Mouse (Mus musculus) CH12.LX (cell line): Measurements from ENCODE around the gene Ninj1. TPM values are rescaled to one million over a fixed set of nuclear protein-coding genes. Genes with fewer than 3 reads are reported as not detected.

Experiments
- DNase-seq: peaks from one replicate; pipeline ENCODE4 v3.0.0-alpha.2; 2013; ENCODE audit errors: extremely low read depth
- H3K27ac ChIP-seq: 2 replicates; pipeline ENCODE4 v1.5.1; 2012; ENCODE audit warnings: low read depth, mild to moderate bottlenecking, control low read depth, moderate library complexity; ENCODE audit not compliant: insufficient read depth
- H3K27me3 ChIP-seq: replicated peaks from 2 replicates; pipeline ENCODE3; 2012; ENCODE audit warnings: inconsistent platforms
- H3K36me3 ChIP-seq, 2 experiments: replicated peaks in 1 of 2; 2 replicates each; pipeline versions ENCODE3 to v1.6.1; 2012; ENCODE audit warnings: inconsistent platforms in 1 of 2, low read length in 1 of 2, mild to moderate bottlenecking in 1 of 2, mixed read lengths in 1 of 2, moderate library complexity in 1 of 2; ENCODE audit not compliant: control insufficient read depth in 1 of 2, insufficient read depth in 1 of 2
- H3K4me1 ChIP-seq, 2 experiments: 2 replicates each; pipeline ENCODE4 v1.6.1; 2012; ENCODE audit warnings: inconsistent platforms in 1 of 2, moderate library complexity in 1 of 2; ENCODE audit not compliant: insufficient read depth in 2 of 2, control insufficient read depth in 1 of 2
- H3K4me2 ChIP-seq: 2 replicates; pipeline ENCODE4 v1.6.1; 2012; ENCODE audit warnings: low read depth, mild to moderate bottlenecking, control low read depth; ENCODE audit not compliant: poor library complexity, insufficient read depth, severe bottlenecking
- H3K4me3 ChIP-seq, 3 experiments: fragments of 150-350 bp in 1 of 3; sonication (generic) in 1 of 3; replicated peaks in 1 of 3; 2 replicates each; pipeline versions ENCODE3 to v1.5.1; 2011 to 2012; ENCODE audit warnings: low read depth in 2 of 3, low read length in 2 of 3, mild to moderate bottlenecking in 2 of 3, moderate library complexity in 2 of 3, control low read depth in 1 of 3, improper control_type of control experiment in 1 of 3, inconsistent platforms in 1 of 3, mixed read lengths in 1 of 3; ENCODE audit not compliant: poor library complexity in 1 of 3
- H3K79me2 ChIP-seq: replicated peaks from 2 replicates; pipeline ENCODE4 v1.6.1; 2012; ENCODE audit warnings: mild to moderate bottlenecking, moderate library complexity; ENCODE audit not compliant: control insufficient read depth, poor library complexity, insufficient read depth, severe bottlenecking; ENCODE audit errors: extremely low read depth
- H3K9ac ChIP-seq: 2 replicates; pipeline ENCODE4 v1.6.1; 2012; ENCODE audit warnings: low read depth, mild to moderate bottlenecking, control low read depth, moderate library complexity; ENCODE audit not compliant: insufficient read depth
- H3K9me3 ChIP-seq: replicated peaks from 2 replicates; pipeline ENCODE3; 2012; ENCODE audit warnings: low read length, inconsistent platforms, mixed read lengths
- BHLHE40 ChIP-seq: IDR thresholded peaks from 2 replicates; pipeline ENCODE4 v1.6.1; 2011; ENCODE audit warnings: mild to moderate bottlenecking, low read depth, low read length, improper control_type of control experiment
- CHD1 ChIP-seq: IDR thresholded peaks from 2 replicates; pipeline ENCODE4 v1.6.1; 2012; ENCODE audit warnings: low read depth, low read length, improper control_type of control experiment, inconsistent platforms
- CHD2 ChIP-seq: IDR thresholded peaks from 2 replicates; pipeline ENCODE4 v1.6.1; 2011; ENCODE audit warnings: low read length, improper control_type of control experiment
- CTCF ChIP-seq, 2 experiments: IDR thresholded peaks in 1 of 2; conservative IDR thresholded peaks in 1 of 2; 2 replicates each; pipeline ENCODE4 v1.5.1; 2011 to 2012; ENCODE audit warnings: low read depth in 2 of 2, low read length in 2 of 2, improper control_type of control experiment in 1 of 2, inconsistent platforms in 1 of 2, mild to moderate bottlenecking in 1 of 2, moderate library complexity in 1 of 2
- E2F4 ChIP-seq: IDR thresholded peaks from 2 replicates; pipeline ENCODE4 v1.6.1; 2011; ENCODE audit warnings: low read depth, low read length, improper control_type of control experiment; ENCODE audit not compliant: insufficient replicate concordance
- ELF1 ChIP-seq: IDR thresholded peaks from 2 replicates; pipeline ENCODE4 v1.6.1; 2014; ENCODE audit warnings: low read depth, mild to moderate bottlenecking, inconsistent platforms, low read length, improper control_type of control experiment
- EP300 ChIP-seq: IDR thresholded peaks from 2 replicates; pipeline ENCODE4 v1.6.1; 2011; ENCODE audit warnings: low read length, improper control_type of control experiment
- ETS1 ChIP-seq: conservative IDR thresholded peaks from 2 replicates; pipeline ENCODE4 v1.6.1; 2012; ENCODE audit warnings: low read depth, mild to moderate bottlenecking, inconsistent platforms, low read length, improper control_type of control experiment, moderate library complexity
- GABPA ChIP-seq: IDR thresholded peaks from 2 replicates; pipeline ENCODE4 v1.6.1; 2012; ENCODE audit warnings: low read depth, low read length, improper control_type of control experiment, inconsistent platforms; ENCODE audit not compliant: insufficient replicate concordance
- HCFC1 ChIP-seq: IDR thresholded peaks from 2 replicates; pipeline ENCODE4 v1.6.1; 2012; ENCODE audit warnings: low read depth, mild to moderate bottlenecking, inconsistent platforms, low read length, improper control_type of control experiment
- IRF4 ChIP-seq: IDR thresholded peaks from 2 replicates; pipeline ENCODE4 v1.6.1; 2014; ENCODE audit warnings: low read depth, mild to moderate bottlenecking, inconsistent platforms, low read length, improper control_type of control experiment
- JUN ChIP-seq: IDR thresholded peaks from 2 replicates; pipeline ENCODE4 v1.6.1; 2011; ENCODE audit warnings: low read depth, mild to moderate bottlenecking, low read length, improper control_type of control experiment, moderate library complexity; ENCODE audit not compliant: insufficient read depth
- JUND ChIP-seq: conservative IDR thresholded peaks from 2 replicates; pipeline ENCODE4 v1.6.1; 2011; ENCODE audit warnings: low read depth, low read length, improper control_type of control experiment
- KAT2A ChIP-seq: IDR thresholded peaks from 2 replicates; pipeline ENCODE4 v1.6.1; 2012; ENCODE audit warnings: low read length, improper control_type of control experiment, inconsistent platforms; ENCODE audit not compliant: insufficient replicate concordance
- MAFK ChIP-seq: IDR thresholded peaks from 2 replicates; pipeline ENCODE4 v1.6.1; 2011; ENCODE audit warnings: low read length, improper control_type of control experiment; ENCODE audit not compliant: insufficient replicate concordance
- MAX ChIP-seq: IDR thresholded peaks from 2 replicates; pipeline ENCODE4 v1.6.1; 2011; ENCODE audit warnings: low read length, improper control_type of control experiment
- MAZ ChIP-seq: IDR thresholded peaks from 2 replicates; pipeline ENCODE4 v1.6.1; 2012; ENCODE audit warnings: low read depth, mild to moderate bottlenecking, inconsistent platforms, low read length, improper control_type of control experiment, moderate library complexity
- MEF2A ChIP-seq: IDR thresholded peaks from 2 replicates; pipeline ENCODE4 v1.6.1; 2014; ENCODE audit warnings: low read depth, mild to moderate bottlenecking, inconsistent platforms, low read length, improper control_type of control experiment, borderline replicate concordance
- MXI1 ChIP-seq: IDR thresholded peaks from 2 replicates; pipeline ENCODE4 v1.6.1; 2011; ENCODE audit warnings: mild to moderate bottlenecking, low read depth, low read length, improper control_type of control experiment
- MYC ChIP-seq: IDR thresholded peaks from 2 replicates; pipeline ENCODE4 v1.6.1; 2011; ENCODE audit warnings: low read depth, mild to moderate bottlenecking, improper control_type of control experiment, low read length
- NRF1 ChIP-seq: IDR thresholded peaks from 2 replicates; pipeline ENCODE4 v1.6.1; 2014; ENCODE audit warnings: low read depth, mild to moderate bottlenecking, inconsistent platforms, low read length, improper control_type of control experiment, moderate library complexity
- PAX5 ChIP-seq: IDR thresholded peaks from 2 replicates; pipeline ENCODE4 v1.6.1; 2012; ENCODE audit warnings: low read length, inconsistent platforms, mixed read lengths
- POLR2A ChIP-seq: IDR thresholded peaks from 2 replicates; pipeline ENCODE4 v1.6.1; 2011; ENCODE audit warnings: low read depth, mild to moderate bottlenecking, improper control_type of control experiment, low read length
- POLR2AphosphoS2 ChIP-seq: IDR thresholded peaks from 2 replicates; pipeline ENCODE4 v1.6.1; 2011; ENCODE audit warnings: low read depth, low read length, improper control_type of control experiment
- RAD21 ChIP-seq: IDR thresholded peaks from 2 replicates; pipeline ENCODE4 v1.6.1; 2011; ENCODE audit warnings: low read depth, mild to moderate bottlenecking, low read length, improper control_type of control experiment, moderate library complexity
- RCOR1 ChIP-seq: conservative IDR thresholded peaks from 2 replicates; pipeline ENCODE4 v1.6.1; 2012; ENCODE audit warnings: low read depth, mild to moderate bottlenecking, inconsistent platforms, low read length, improper control_type of control experiment
- SIN3A ChIP-seq: IDR thresholded peaks from 2 replicates; pipeline ENCODE4 v1.6.1; 2012; ENCODE audit warnings: low read length, improper control_type of control experiment, inconsistent platforms
- SMC3 ChIP-seq: IDR thresholded peaks from 2 replicates; pipeline ENCODE4 v1.6.1; 2011; ENCODE audit warnings: low read depth, low read length, improper control_type of control experiment
- TBP ChIP-seq: conservative IDR thresholded peaks from 2 replicates; pipeline ENCODE4 v1.6.1; 2011; ENCODE audit warnings: low read depth, low read length, improper control_type of control experiment
- TCF12 ChIP-seq: IDR thresholded peaks from 2 replicates; pipeline ENCODE4 v1.6.1; 2014; ENCODE audit warnings: low read depth, mild to moderate bottlenecking, inconsistent platforms, low read length, improper control_type of control experiment
- UBTF ChIP-seq: IDR thresholded peaks from 2 replicates; pipeline ENCODE4 v1.6.1; 2012; ENCODE audit warnings: low read depth, mild to moderate bottlenecking, inconsistent platforms, low read length, improper control_type of control experiment, moderate library complexity
- USF1 ChIP-seq: IDR thresholded peaks from 2 replicates; pipeline ENCODE4 v1.6.1; 2014; ENCODE audit warnings: low read depth, mild to moderate bottlenecking, inconsistent platforms, low read length, improper control_type of control experiment
- USF2 ChIP-seq: conservative IDR thresholded peaks from 2 replicates; pipeline ENCODE4 v1.6.1; 2011; ENCODE audit warnings: low read depth, low read length, improper control_type of control experiment
- ZC3H11A ChIP-seq: IDR thresholded peaks from 2 replicates; pipeline ENCODE4 v1.6.1; 2012; ENCODE audit warnings: low read depth, mild to moderate bottlenecking, inconsistent platforms, low read length, improper control_type of control experiment
- ZKSCAN1 ChIP-seq: IDR thresholded peaks from 2 replicates; pipeline ENCODE4 v1.6.1; 2012; ENCODE audit warnings: low read depth, inconsistent platforms, low read length, improper control_type of control experiment, borderline replicate concordance
- ZMIZ1 ChIP-seq: IDR thresholded peaks from 2 replicates; pipeline ENCODE4 v1.6.1; 2012; ENCODE audit warnings: low read depth, mild to moderate bottlenecking, inconsistent platforms, low read length, improper control_type of control experiment
- ZNF384 ChIP-seq: IDR thresholded peaks from 2 replicates; pipeline ENCODE4 v1.6.1; 2012; ENCODE audit warnings: low read depth, low read length, improper control_type of control experiment, inconsistent platforms
- dilution Hi-C: fragments of 300-500 bp; cut with MboI; formaldehyde crosslinking; loops from 2 replicates; pipeline ENCODE4 v1.14.3; 2020; ENCODE audit warnings: low sequenced_read_pairs; ENCODE audit not compliant: extremely low pct_unique_long_range_greater_than_20kb, extremely low pct_ligation_motif_present
- in situ Hi-C: fragments of 300-500 bp; cut with MboI; formaldehyde crosslinking; loops from 3 replicates; pipeline ENCODE4 v1.14.3; 2019; ENCODE audit warnings: low sequenced_read_pairs, low pct_ligation_motif_present, low pct_unique_long_range_greater_than_20kb, mixed read lengths
- polyA plus RNA-seq: library from polyadenylated mRNA; unstranded; fragments of >175 nt; gene quantifications from 2 replicates; pipeline ENCODE4 v1.2.1, GENCODE M21; 2012; ENCODE audit warnings: low read depth; ENCODE audit not compliant: insufficient read length
- total RNA-seq, 2 experiments: library from RNA; depleted of rRNA; stranded (reverse); fragments of 300-350 nt in 1 of 2; fragments of >200 nt in 1 of 2; gene quantifications; 2 replicates each; pipeline ENCODE4 v1.2.3; 2012 to 2014

The Ninj1 gene
- 12.7 and 14.2 TPM in 2 replicates for total RNA-seq (2012; rRNA removed)
- total RNA-seq (2014; rRNA removed): 18.8 and 21.2 TPM in 2 replicates
- polyA plus RNA-seq: 24.9 and 25.2 TPM in 2 replicates

GRCm38 (mm10) chr13:49187288-49188218, at the start of gene Ninj1:
Gene Ninj1 (plus strand): TSS chr13:49187485.
- peak within 1 kb of the TSS; percentile 91 for H3K4me2 ChIP-seq
- peak within 1 kb of the TSS; percentile 66 to 85 (median 70) for H3K4me3 ChIP-seq
- dilution Hi-C loops (no loop called here), in situ Hi-C loops (loop anchor here (25.0 kb wide), 2 partner anchors 325 to 525 kb away; partner anchors contain the start of genes Barx1 and Phf2)
- H3K36me3 ChIP-seq: no peaks in the 10 kb centered on the region
- peak; percentile 92 for DNase-seq
- H3K79me2 ChIP-seq: no peaks in the 10 kb centered on the region
- peaks cover 6% of the 10 kb centered on the region for H3K9me3 ChIP-seq
- H3K4me1 ChIP-seq: peaks cover 28 to 54% of the 10 kb centered on the region in 2 experiments
- peak within 1 kb of the TSS; percentile 46 for H3K27ac ChIP-seq
- peak within 1 kb of the TSS; percentile 87 for H3K9ac ChIP-seq
- H3K27me3 ChIP-seq: no peaks in the 10 kb centered on the region
- TF ChIP-seq POLR2AphosphoS2: no peak
- TF ChIP-seq JUND: no peak
- no peak for TF ChIP-seq RAD21
- TF ChIP-seq UBTF: 0 out of 2 replicates have a peak, but pooled peaks have one; percentile 50
- peak; percentile 73; the same call in 1 of the 2 replicates for TF ChIP-seq MEF2A
- TF ChIP-seq JUN: no peak
- TF ChIP-seq SMC3: no peak
- no peak for TF ChIP-seq CHD2
- TF ChIP-seq ZMIZ1: peak; percentile 86
- peak; percentile 56 for TF ChIP-seq TCF12
- peak; percentile 54 for TF ChIP-seq MAX
- no peak for TF ChIP-seq KAT2A
- no peak for TF ChIP-seq USF1
- 0 out of 2 replicates have a peak, but pooled peaks have one; percentile 11 for TF ChIP-seq ELF1
- peak; percentile 88 for TF ChIP-seq ETS1
- no peak for TF ChIP-seq USF2
- TF ChIP-seq ZKSCAN1: no peak
- peak; percentile 46; the same call in 1 of the 2 replicates for TF ChIP-seq NRF1
- TF ChIP-seq IRF4: no peak
- no peak for TF ChIP-seq PAX5
- 0 out of 2 replicates have a peak, but pooled peaks have one; percentile 30 for TF ChIP-seq RCOR1
- TF ChIP-seq CHD1: no peak
- peak; percentile 85 for TF ChIP-seq POLR2A
- peak; percentile 98 for TF ChIP-seq BHLHE40
- 0 out of 2 replicates have a peak, but pooled peaks have one; percentile 18 for TF ChIP-seq TBP
- peak; percentile 34 for TF ChIP-seq HCFC1
- 0 out of 2 replicates have a peak, but pooled peaks have one; percentile 33 for TF ChIP-seq EP300
- no peak for TF ChIP-seq GABPA
- no peak for TF ChIP-seq E2F4
- TF ChIP-seq MAZ: no peak
- TF ChIP-seq MAFK: no peak
- TF ChIP-seq MYC: peak; percentile 60; the same call in 1 of the 2 replicates
- TF ChIP-seq ZC3H11A: no peak
- TF ChIP-seq SIN3A: peak; percentile 67; the same call in 1 of the 2 replicates
- no peak for TF ChIP-seq CTCF (conservative IDR thresholded peaks at IDR 0.05 in 1 of 2, IDR thresholded peaks at IDR 0.05 in 1 of 2; ENCODE audit: low read depth in 2 of 2, low read length in 2 of 2)
- TF ChIP-seq ZNF384: no peak
- peak; percentile 56 for TF ChIP-seq MXI1
